Mouse (Mus musculus): ENCODE measurements around the gene Ccng1.
"Not testable (repeated sequence)": the region's sequence is repeated elsewhere in the genome, so short reads cannot be mapped to it uniquely, and the experiment has no call there.

The Ccng1 gene

DNA sequence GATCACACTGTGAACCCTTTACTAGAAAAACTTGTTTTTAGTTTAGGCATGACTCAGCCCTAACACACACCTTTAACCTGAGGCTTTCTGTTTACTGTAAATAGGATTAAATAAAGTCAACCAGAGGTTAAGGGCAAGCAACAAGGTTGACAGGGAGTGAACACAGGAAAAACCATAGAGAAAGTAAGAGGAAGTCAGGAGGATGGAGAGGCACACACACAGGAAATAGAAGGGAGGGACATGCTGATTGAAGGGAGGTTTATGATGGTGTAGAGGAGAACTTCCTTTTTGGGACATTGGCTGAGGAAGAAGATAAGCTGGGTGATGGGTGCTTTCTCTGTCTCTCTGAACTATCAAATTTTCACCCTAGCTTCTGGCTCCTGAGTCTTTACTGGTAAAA is 36.8 kb downstream of the Ccng1 start:
- DNase-seq (ENCODE audit: low spot score in 2 of 2), result no peak

DNA sequence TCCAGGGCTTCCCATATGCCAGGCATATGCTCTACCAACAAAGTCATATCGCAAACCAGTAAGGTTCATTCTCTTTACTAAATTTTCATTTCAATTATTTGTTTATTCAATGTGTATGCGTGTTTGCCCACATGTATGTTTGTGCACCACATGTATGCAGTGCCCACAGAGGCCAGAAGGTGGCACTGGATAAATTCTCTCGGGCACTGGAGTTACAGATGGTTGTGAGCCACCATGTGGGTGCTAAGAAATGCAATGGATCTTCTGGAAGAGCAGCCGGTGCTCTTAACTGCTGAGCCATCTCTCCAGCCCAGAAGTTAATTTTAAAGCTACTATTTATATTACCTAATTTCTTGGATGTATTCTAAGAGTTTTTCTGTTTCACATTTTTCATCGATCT is 39.6 kb downstream of the Ccng1 start:
- no peak for DNase-seq (ENCODE audit: low spot score in 2 of 2)

DNA sequence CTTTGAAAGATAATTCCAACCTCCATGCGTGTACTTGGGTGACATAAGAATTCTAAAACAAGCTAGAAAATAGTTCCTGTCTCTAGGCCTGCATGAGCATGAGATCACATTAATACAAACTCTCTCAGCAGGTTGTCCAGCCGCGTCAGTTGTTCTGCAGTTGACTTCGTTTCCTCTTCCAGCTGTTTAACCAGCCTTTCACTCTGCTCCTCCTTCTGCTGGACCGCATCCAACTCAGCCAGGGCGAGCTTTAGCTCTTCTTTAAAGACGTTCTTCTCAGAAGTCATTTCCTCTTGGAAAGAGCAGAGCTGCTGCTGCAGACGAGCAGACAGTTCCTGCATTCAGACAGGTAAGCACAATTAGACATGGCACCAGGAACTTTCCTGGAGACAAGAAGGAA is 41.3 kb downstream of the Ccng1 start:
- no peak for DNase-seq (ENCODE audit: low spot score in 2 of 2)

DNA sequence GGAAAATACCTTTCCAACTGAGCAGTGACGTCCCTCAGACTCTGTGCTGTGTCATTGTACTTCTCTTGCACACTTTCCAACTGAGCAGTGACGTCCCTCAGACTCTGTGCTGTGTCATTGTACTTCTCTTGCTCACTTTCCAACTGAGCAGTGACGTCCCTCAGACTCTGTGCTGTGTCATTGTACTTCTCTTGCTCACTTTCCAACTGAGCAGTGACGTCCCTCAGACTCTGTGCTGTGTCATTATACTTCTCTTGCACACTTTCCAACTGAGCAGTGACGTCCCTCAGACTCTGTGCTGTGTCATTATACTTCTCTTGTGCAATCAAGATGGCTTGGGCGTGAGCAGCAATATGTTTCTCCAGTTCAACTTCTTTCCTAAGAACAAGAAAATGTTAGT is 45.2 kb downstream of the Ccng1 start:
- DNase-seq (ENCODE audit: low spot score in 2 of 2), result not testable (repeated sequence)
